Mouse (Mus musculus) brain, embryonic 14.5 days (tissue): ENCODE measurements around the gene Tnnt1. TPM values are rescaled to one million over a fixed set of nuclear protein-coding genes. Genes with fewer than 3 reads are reported as not detected.

ENCODE experiments used
- DNase-seq: peaks from one replicate; pipeline ENCODE4 v3.0.0-alpha.2; 2011; ENCODE audit warnings: low read depth
- CTCF ChIP-seq: fragments of 200-500 bp; IDR thresholded peaks from 2 replicates; pipeline ENCODE4 v1.5.1; 2012; ENCODE audit warnings: inconsistent platforms, mild to moderate bottlenecking, moderate library complexity, borderline replicate concordance; ENCODE audit not compliant: insufficient read depth, insufficient read length; ENCODE audit errors: extremely low read depth
- POLR2A ChIP-seq: fragments of 200-500 bp; IDR thresholded peaks from 2 replicates; pipeline ENCODE4 v1.6.1; 2012; ENCODE audit warnings: mild to moderate bottlenecking, inconsistent platforms, borderline replicate concordance; ENCODE audit not compliant: poor library complexity, insufficient read depth, insufficient read length, severe bottlenecking; ENCODE audit errors: extremely low read depth
- polyA plus RNA-seq: library from polyadenylated mRNA; depleted of rRNA; stranded (reverse); fragments of >200 nt; gene quantifications from 2 replicates; pipeline ENCODE4 v1.2.3, GENCODE M21; 2012

Gene Tnnt1
- polyA plus RNA-seq, 1 experiment: 3.3 TPM

GRCm38 (mm10) chr7:4511489-4512224 is 4.5 kb downstream of the Tnnt1 start:
- no peak for DNase-seq
- TF ChIP-seq POLR2A (no peak), CTCF (no peak)

- peak; percentile 88 for DNase-seq
- TF ChIP-seq POLR2A (no peak), CTCF (peak; percentile 83)
These were observed 6.1 kb downstream of the Tnnt1 start for GRCm38 (mm10) chr7:4509863-4510608.

GRCm38 (mm10) chr7:4508739-4509116 is 7.5 kb downstream of the Tnnt1 start:
- TF ChIP-seq CTCF: no peak
- no peak for TF ChIP-seq POLR2A
- no peak for DNase-seq

GRCm38 (mm10) chr7:4508062-4508738 is 8.0 kb downstream of the Tnnt1 start:
- DNase-seq: no peak
- TF ChIP-seq CTCF (peak; percentile 41; the same call in 1 of the 2 replicates), POLR2A (no peak)

- no peak for DNase-seq
- TF ChIP-seq POLR2A (no peak), CTCF (no peak)
These were observed 9.0 kb downstream of the Tnnt1 start for GRCm38 (mm10) chr7:4507220-4507619.

- DNase-seq: no peak
These were observed 11.3 kb downstream of the Tnnt1 start for GRCm38 (mm10) chr7:4504646-4505435.

GRCm38 (mm10) chr7:4503858-4504257 is 12.3 kb downstream of the Tnnt1 start:
- no peak for DNase-seq
- TF ChIP-seq CTCF: no peak
- TF ChIP-seq POLR2A: no peak

More at GRCm38 (mm10) chr7:4504646-4505435, 11.3 kb downstream of the Tnnt1 start:
- TF ChIP-seq POLR2A: no peak
- no peak for TF ChIP-seq CTCF

GRCm38 (mm10) chr7:4503100-4503499 is 13.1 kb downstream of the Tnnt1 start:
- DNase-seq: no peak
- TF ChIP-seq POLR2A: no peak

- TF ChIP-seq CTCF: no peak
- TF ChIP-seq POLR2A: no peak
- peak; percentile 79 for DNase-seq
These were observed 13.6 kb downstream of the Tnnt1 start for GRCm38 (mm10) chr7:4502421-4503090.

- DNase-seq: peak; percentile 98
- TF ChIP-seq CTCF (no peak), POLR2A (peak; percentile 96)
These were observed 14.4 kb downstream of the Tnnt1 start, which contains the start of gene Ppp1r12c for GRCm38 (mm10) chr7:4501558-4502397. Gene Ppp1r12c, minus strand, starts transcription at chr7:4501680.

- TF ChIP-seq CTCF (no peak), POLR2A (no peak)
- DNase-seq: peak; percentile 29
These were observed 15.2 kb downstream of the Tnnt1 start for GRCm38 (mm10) chr7:4500892-4501471.

GRCm38 (mm10) chr7:4499034-4499433 is 17.1 kb downstream of the Tnnt1 start:
- DNase-seq: no peak
- TF ChIP-seq CTCF (no peak), POLR2A (no peak)
